Mouse (Mus musculus) frontal cortex, adult (tissue): Measurements from ENCODE around the gene Sec1.

ENCODE experiments used
- ATAC-seq: cut with Nextera tagmentation; 2 replicates; pipeline ENCODE4 v1.9.2; 2017; ENCODE audit warnings: mild to moderate bottlenecking, moderate library complexity, mixed read lengths; ENCODE audit not compliant: low TSS enrichment

Gene Sec1

DNA sequence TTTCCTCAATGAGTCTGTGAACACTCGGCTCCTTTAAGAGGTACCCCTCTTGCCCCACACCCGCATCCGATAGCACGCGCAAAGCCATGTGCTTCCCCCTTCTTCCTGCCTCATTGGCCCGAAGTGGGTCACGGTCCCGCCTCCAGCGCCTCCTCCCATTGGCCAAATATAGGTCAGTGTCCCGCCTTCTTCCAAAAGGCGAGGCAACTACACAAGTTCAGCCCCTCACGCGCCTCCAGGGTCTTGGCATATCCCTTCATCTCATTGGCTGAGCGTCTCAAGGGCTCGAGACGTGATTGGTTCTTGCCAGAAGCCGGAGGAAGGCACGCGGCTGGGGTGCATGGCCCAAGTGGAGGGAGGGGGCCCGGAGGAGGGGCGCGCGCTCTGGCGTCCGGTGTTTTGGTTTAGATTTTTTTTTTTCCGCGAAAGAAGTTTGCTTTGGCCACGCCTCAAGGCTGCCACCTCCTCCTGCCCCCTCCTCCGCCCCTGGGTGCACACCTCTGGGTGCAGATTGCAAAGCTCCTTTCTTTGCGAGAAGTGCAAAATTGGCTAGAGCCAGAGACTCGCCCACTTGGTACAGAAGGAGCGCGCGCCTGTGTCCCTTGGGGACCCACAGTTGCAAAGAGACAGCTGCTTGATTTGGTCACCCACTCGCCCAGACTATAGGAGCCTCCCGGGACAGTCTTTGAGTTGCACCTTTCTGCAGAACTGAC is 10.7 kb upstream of the Sec1 start, which contains the start of gene Dbp:
Gene Dbp, plus strand, starts transcription at position 359 of the 713 bp plus-strand sequence.
- ATAC-seq = peak; percentile 42

- ATAC-seq = peak; percentile 28
These were observed 9.9 kb upstream of the Sec1 start for GRCm38 (mm10) chr7:45704046-45704559.

- ATAC-seq = no peak
These were observed 9.4 kb upstream of the Sec1 start for GRCm38 (mm10) chr7:45703521-45704033.

- ATAC-seq = no peak
These were observed 8.8 kb upstream of the Sec1 start for GRCm38 (mm10) chr7:45702809-45703520.

GRCm38 (mm10) chr7:45702316-45702715 is 8.1 kb upstream of the Sec1 start:
- ATAC-seq = no peak

DNA sequence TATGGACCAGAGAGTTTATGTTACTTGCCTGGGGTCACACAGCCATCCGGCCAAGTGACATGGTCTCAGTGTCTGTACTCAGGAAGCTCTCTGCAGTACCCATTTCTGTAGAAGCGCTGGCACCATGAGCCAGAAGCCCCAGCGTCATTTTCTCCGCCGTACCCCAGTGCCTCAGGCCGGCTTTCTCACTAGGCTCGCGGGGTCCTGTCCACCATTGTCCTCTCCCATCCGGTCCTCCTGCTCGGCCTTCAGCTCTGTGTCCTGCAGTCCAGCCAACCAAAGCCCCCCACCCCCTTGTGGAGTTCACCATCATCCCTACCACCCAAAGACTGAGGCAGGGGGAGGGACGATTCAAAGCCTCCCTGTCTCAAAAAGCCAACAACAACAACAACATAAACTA is 7.4 kb upstream of the Sec1 start:
- ATAC-seq = no peak

DNA sequence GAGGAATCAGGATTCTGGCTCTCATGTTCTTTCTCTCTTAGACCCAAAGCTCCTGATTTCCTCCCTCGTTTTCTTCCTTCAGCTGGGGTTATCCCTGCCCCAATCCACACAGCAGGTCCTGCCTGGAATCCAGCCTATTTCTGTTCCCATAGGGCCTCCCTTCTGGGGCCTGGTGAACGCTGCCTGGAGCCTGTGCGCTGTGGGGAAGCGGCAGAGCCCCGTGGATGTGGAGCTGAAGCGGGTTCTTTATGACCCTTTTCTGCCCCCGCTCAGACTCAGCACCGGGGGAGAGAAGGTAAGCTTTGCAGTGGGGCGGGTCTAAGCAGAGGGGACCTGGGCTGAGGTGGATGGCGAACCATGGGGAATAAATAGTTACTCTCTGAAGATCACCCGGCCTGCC is 6.9 kb upstream of the Sec1 start:
- no peak for ATAC-seq

DNA sequence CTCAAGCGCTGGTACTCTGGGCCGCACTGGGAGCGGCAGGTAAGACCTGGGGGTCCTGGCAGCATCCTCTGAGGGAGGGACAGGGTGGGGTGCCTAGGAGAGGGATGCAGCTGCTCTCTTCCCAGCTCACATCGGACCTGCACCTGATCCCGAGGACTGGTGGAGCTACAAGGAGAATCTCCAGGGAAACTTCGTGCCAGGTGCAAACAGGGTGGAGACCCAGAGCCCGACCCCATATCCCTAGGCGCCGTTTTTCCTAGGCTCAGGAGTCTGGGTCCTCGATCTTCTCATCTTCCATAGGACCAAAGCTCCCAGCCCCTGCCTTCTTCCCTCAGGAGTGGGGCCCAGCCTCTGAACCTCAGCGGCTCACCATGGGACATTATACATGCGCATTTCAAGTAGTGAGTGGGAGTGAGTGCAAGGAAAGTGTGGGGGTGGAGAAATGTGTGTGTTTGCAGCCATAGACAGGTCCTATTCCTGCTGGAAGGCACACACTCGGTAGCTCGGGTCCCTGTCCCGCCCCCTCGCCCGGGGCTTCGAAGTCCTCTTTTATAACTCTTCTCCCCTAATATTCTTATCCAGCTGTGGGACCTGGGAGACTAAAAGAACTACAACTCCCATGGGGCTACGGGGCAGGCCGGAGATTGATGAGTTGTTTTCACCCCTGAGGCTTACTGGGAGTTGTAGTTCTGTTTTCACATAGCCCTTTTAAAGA is 6.3 kb upstream of the Sec1 start:
- peak; percentile 25 for ATAC-seq

GRCm38 (mm10) chr7:45699523-45700141 is 5.4 kb upstream of the Sec1 start, which contains the start of gene Car11:
TSS of gene Car11 (plus strand) at chr7:45699843.
- peak; percentile 5; the same call in 1 of the 2 replicates for ATAC-seq

GRCm38 (mm10) chr7:45697894-45698293 is 3.7 kb upstream of the Sec1 start:
- ATAC-seq = no peak

DNA sequence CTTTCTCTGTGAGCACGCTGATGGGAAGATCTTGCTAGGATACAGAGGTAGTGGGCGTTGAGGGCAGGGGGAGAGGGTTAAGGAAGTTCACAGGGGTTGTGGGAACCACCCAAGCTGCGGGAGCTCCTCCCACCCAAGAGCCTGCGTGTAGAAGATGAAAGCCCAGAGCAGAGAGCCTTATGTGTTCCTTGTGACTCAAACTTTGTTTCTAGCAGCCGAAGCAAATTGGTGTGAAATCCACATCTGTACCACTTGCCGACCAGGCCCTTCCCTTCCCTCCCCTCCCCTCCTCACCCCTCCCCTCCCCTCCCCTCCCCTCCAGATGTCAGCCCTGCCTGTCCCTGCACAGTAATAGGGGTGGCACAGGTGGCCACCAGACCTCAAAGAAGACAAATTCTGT is 896 bp upstream of the Sec1 start:
- ATAC-seq = no peak

- no peak for ATAC-seq
These were observed 1.8 kb downstream of the Sec1 start for GRCm38 (mm10) chr7:45692364-45692763.

GRCm38 (mm10) chr7:45689800-45690199 is 4.4 kb downstream of the Sec1 start:
- no peak for ATAC-seq

DNA sequence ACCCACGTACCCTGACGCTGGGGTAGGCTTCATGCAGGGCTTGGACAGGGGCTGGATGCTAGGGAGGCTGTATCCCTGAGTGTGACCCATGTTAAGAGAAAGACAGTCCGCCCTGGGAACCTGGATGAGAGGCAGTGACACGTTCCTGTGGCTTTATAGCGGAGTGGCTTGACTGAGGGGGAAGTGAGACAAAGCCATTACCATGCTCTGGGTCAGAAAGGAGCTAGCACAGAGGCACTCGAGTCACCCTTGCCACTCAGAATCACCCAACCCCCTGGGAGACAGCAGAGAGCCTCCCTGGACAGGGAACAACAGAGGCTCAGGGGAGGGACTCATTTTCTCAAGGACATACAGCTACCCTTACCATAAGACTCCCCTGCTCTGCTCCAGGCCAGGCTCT is 5.1 kb downstream of the Sec1 start:
- no peak for ATAC-seq

- ATAC-seq = no peak
These were observed 7.4 kb downstream of the Sec1 start for GRCm38 (mm10) chr7:45686841-45687240.

- no peak for ATAC-seq
These were observed 8.4 kb downstream of the Sec1 start for GRCm38 (mm10) chr7:45685811-45686210.

- no peak for ATAC-seq
These were observed 10.7 kb downstream of the Sec1 start, which contains the start of gene Ntn5 for GRCm38 (mm10) chr7:45683396-45684050. TSS of gene Ntn5 (plus strand) at chr7:45684022.

- peak; percentile 77 for ATAC-seq
These were observed 11.8 kb downstream of the Sec1 start for GRCm38 (mm10) chr7:45682144-45683126.

GRCm38 (mm10) chr7:45681046-45681736 is 13.0 kb downstream of the Sec1 start:
- ATAC-seq = no peak
